Comparison of ENCODE assay signal across 23 mouse cellular contexts in the genomic region with DNA sequence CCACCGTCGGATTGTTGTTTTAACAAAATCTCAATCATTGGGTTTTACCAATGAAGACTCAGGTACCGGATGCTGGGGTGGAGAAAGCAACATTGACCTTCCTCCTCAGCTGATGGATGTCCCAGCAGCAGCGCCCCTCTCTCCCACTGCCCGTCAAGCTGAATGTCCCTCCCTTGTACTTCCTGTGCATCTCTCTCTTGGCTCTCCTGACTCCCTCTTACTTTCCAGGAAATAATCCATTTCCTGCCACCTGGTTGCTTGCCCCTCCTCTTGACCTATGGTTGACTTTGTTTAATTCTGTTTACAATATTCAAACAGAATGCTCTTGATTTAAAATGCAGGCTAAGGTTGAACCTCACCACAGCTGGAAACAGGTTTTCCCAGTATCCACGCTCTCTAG. TPM values are rescaled to one million over a fixed set of nuclear protein-coding genes. Genes with fewer than 3 reads are reported as not detected.
DNase-seq lines count a peak whose midpoint lies in the region; ATAC-seq and TF ChIP-seq lines count a peak whose summit lies in the region.
"Had no signal": no experiment of that assay in that cellular context is flagged by ENCODE, and none has a peak within 500 bp of the region (broad histone marks: within the 10 kb centered on the region; RNA-seq: fewer than 3 reads in every experiment).

No protein-coding gene starts in this region.

- no peak overlapping the region for H3K4me2 ChIP-seq in intestine, postnatal 0 days (replicated peaks; ENCODE audit: low read depth)
- H3K4me2 ChIP-seq in intestine, embryonic 15.5 days (replicated peaks), result no peak overlapping the region
- no peak overlapping the region for H3K4me2 ChIP-seq in midbrain, embryonic 11.5 days
- no peak overlapping the region for H3K4me2 ChIP-seq in midbrain, embryonic 13.5 days (replicated peaks)
- H3K4me2 ChIP-seq: embryonic facial prominence, embryonic 15.5 days; heart, embryonic 11.5 days; heart, embryonic 15.5 days; hindbrain, embryonic 13.5 days had no signal

- H3K9ac ChIP-seq in intestine, postnatal 0 days (ENCODE audit: low read depth, low read length), result no peak overlapping the region
- no peak overlapping the region for H3K9ac ChIP-seq in intestine, embryonic 15.5 days
- no peak overlapping the region for H3K9ac ChIP-seq in midbrain, embryonic 11.5 days (ENCODE audit: low read length)
- no peak overlapping the region for H3K9ac ChIP-seq in midbrain, embryonic 13.5 days (replicated peaks)
- H3K9ac ChIP-seq: embryonic facial prominence, embryonic 15.5 days; heart, embryonic 15.5 days; hindbrain, embryonic 13.5 days had no signal

- TF ChIP-seq POLR2A in lung, adult 2 months (IDR thresholded peaks at IDR 0.05; ENCODE audit: borderline replicate concordance, extremely low read depth, low read depth, low read length), result no peak

- WGBS in intestine, postnatal 0 days, result 64% methylated on average over 6 of the region's 6 CpGs
- 68% methylated on average over 6 of the region's 6 CpGs for WGBS in intestine, embryonic 15.5 days
- WGBS in midbrain, embryonic 11.5 days, result 76% methylated on average over 6 of the region's 6 CpGs
- WGBS in midbrain, embryonic 13.5 days, result 81% methylated on average over 6 of the region's 6 CpGs
- 57% methylated on average over 6 of the region's 6 CpGs for whole genome bisulfite sequencing in lung, adult 2 months

- no peaks in the 10 kb centered on the region for H3K9me3 ChIP-seq in intestine, postnatal 0 days (ENCODE audit: control insufficient read depth)
- H3K9me3 ChIP-seq in intestine, embryonic 15.5 days, result no peaks in the 10 kb centered on the region
- H3K9me3 ChIP-seq in midbrain, embryonic 11.5 days (ENCODE audit: control insufficient read depth, low read length), result no peaks in the 10 kb centered on the region
- no peaks in the 10 kb centered on the region for H3K9me3 ChIP-seq in midbrain, embryonic 13.5 days
- H3K9me3 ChIP-seq: embryonic facial prominence, embryonic 15.5 days; forebrain, embryonic 10.5 days; heart, embryonic 15.5 days; hindbrain, embryonic 13.5 days had no signal

- TF ChIP-seq CTCF in intestine, postnatal 0 days (IDR thresholded peaks at IDR 0.05; ENCODE audit: low read depth), result no peak
- TF ChIP-seq CTCF in lung, adult 2 months (IDR thresholded peaks at IDR 0.05; ENCODE audit: insufficient read depth, low read length), result no peak

- no peaks in the 10 kb centered on the region for H3K27me3 ChIP-seq in intestine, postnatal 0 days (replicated peaks; ENCODE audit: control insufficient read depth, insufficient read depth, low read length)
- H3K27me3 ChIP-seq in intestine, embryonic 15.5 days (replicated peaks), result no peaks in the 10 kb centered on the region
- no peaks in the 10 kb centered on the region for H3K27me3 ChIP-seq in midbrain, embryonic 11.5 days (ENCODE audit: control insufficient read depth, insufficient read depth, low read length)
- no peaks in the 10 kb centered on the region for H3K27me3 ChIP-seq in midbrain, embryonic 13.5 days
- H3K27me3 ChIP-seq: embryonic facial prominence, embryonic 15.5 days; heart, embryonic 15.5 days; hindbrain, embryonic 13.5 days had no signal

- H3K36me3 ChIP-seq in intestine, postnatal 0 days (ENCODE audit: control insufficient read depth, insufficient read depth), result peaks cover 45% of the 10 kb centered on the region
- H3K36me3 ChIP-seq in intestine, embryonic 15.5 days, result peaks cover 18% of the 10 kb centered on the region
- peaks cover 5% of the 10 kb centered on the region; the same call in 1 of the 2 replicates for H3K36me3 ChIP-seq in midbrain, embryonic 11.5 days (ENCODE audit: control insufficient read depth, insufficient read depth, low read length)
- peaks cover 75% of the 10 kb centered on the region for H3K36me3 ChIP-seq in midbrain, embryonic 13.5 days

- no peak overlapping the region for H3K4me3 ChIP-seq in intestine, postnatal 0 days (ENCODE audit: low read depth, low read length)
- H3K4me3 ChIP-seq in intestine, embryonic 15.5 days (replicated peaks), result no peak overlapping the region
- H3K4me3 ChIP-seq in midbrain, embryonic 11.5 days (ENCODE audit: low read depth, low read length), result no peak overlapping the region
- no peak overlapping the region for H3K4me3 ChIP-seq in midbrain, embryonic 13.5 days (replicated peaks)
- H3K4me3 ChIP-seq in lung, adult 2 months (replicated peaks; ENCODE audit: extremely low read depth, low read depth, low read length), result no peak overlapping the region
- H3K4me3 ChIP-seq: embryonic facial prominence, embryonic 15.5 days; erythroblast, embryonic 14.5 days; forebrain, embryonic 10.5 days; heart, adult 2 months; heart, embryonic 15.5 days; hindbrain, embryonic 13.5 days had no signal

- DNase-seq in midbrain, embryonic 11.5 days (ENCODE audit: low spot score, missing footprints), result peak; percentile 65
- DNase-seq in ZHBTc4 (ENCODE audit: low read depth, low spot score), result peak; percentile 56
- DNase-seq in lung, adult 2 months, result no peak
- no peak for DNase-seq in heart, adult 18-20 months
- DNase-seq: adrenal gland, adult 2 months; adrenal gland, postnatal 25 days; embryo, embryonic 11 days; heart, adult 2 months; heart, postnatal 14 days had no signal

- no peaks in the 10 kb centered on the region for H3K4me1 ChIP-seq in intestine, postnatal 0 days (replicated peaks; ENCODE audit: control insufficient read depth, insufficient read depth, low read length)
- peaks cover 11% of the 10 kb centered on the region; the same call in 1 of the 2 replicates for H3K4me1 ChIP-seq in intestine, embryonic 15.5 days (replicated peaks)
- H3K4me1 ChIP-seq in midbrain, embryonic 11.5 days (ENCODE audit: control insufficient read depth, insufficient read depth, low read length), result no peaks in the 10 kb centered on the region
- H3K4me1 ChIP-seq in midbrain, embryonic 13.5 days (replicated peaks), result peaks cover 9% of the 10 kb centered on the region
- H3K4me1 ChIP-seq in lung, adult 2 months (ENCODE audit: control insufficient read depth, insufficient read depth, low read length), result no peaks in the 10 kb centered on the region
- H3K4me1 ChIP-seq: forebrain, embryonic 10.5 days; heart, embryonic 15.5 days had no signal

- no peak for ATAC-seq in intestine, postnatal 0 days
- no peak for ATAC-seq in intestine, embryonic 15.5 days
- ATAC-seq in midbrain, embryonic 11.5 days (ENCODE audit: low FRiP score), result no peak
- no peak for ATAC-seq in midbrain, embryonic 13.5 days
- ATAC-seq: forebrain, embryonic 14.5 days had no signal

- H3K27ac ChIP-seq in intestine, postnatal 0 days (ENCODE audit: low read depth, low read length), result 0 out of 2 replicates have a peak overlapping the region, but pooled peaks have one; percentile 31
- no peak overlapping the region for H3K27ac ChIP-seq in intestine, embryonic 15.5 days
- no peak overlapping the region for H3K27ac ChIP-seq in midbrain, embryonic 11.5 days (ENCODE audit: low read depth, low read length)
- no peak overlapping the region for H3K27ac ChIP-seq in midbrain, embryonic 13.5 days
- H3K27ac ChIP-seq: embryonic facial prominence, embryonic 15.5 days; forebrain, embryonic 10.5 days; heart, adult 2 months; heart, embryonic 15.5 days; hindbrain, embryonic 13.5 days; hindbrain, postnatal 0 days had no signal

RNA-seq across cellular contexts. Expression of gene Prune1, which starts 8.3 kb away (rescaled TPM):
- 9.2 and 10.1 TPM in 2 replicates for polyA plus RNA-seq in intestine, postnatal 0 days (2015; fragmentation: Nextera tagmentation; extraction: Ambion mirVana)
- polyA plus RNA-seq in intestine, embryonic 15.5 days (2015; fragmentation: Nextera tagmentation; extraction: Ambion mirVana), result 15.5 and 15.7 TPM in 2 replicates
- 28.0 and 29.7 TPM in 2 replicates for polyA plus RNA-seq in midbrain, embryonic 11.5 days (2014; fragmentation: Nextera tagmentation; extraction: Ambion mirVana)
- 46.4 and 50.1 TPM in 2 replicates for polyA plus RNA-seq in midbrain, embryonic 13.5 days (2015; fragmentation: Nextera tagmentation; extraction: Ambion mirVana)
- polyA plus RNA-seq in lung, adult 2 months (2012; rRNA removed), result 13.4 and 24.2 TPM in 2 replicates
- 10 to 100 TPM; 25.5 to 25.6 TPM for total RNA-seq in heart, adult 18-20 months (2021)

RNA-seq across cellular contexts. Expression of gene Mindy1, which starts 9.0 kb away (rescaled TPM):
- polyA plus RNA-seq in intestine, postnatal 0 days (2015; fragmentation: Nextera tagmentation; extraction: Ambion mirVana), result 36.4 and 38.0 TPM in 2 replicates
- 36.1 and 38.4 TPM in 2 replicates for polyA plus RNA-seq in intestine, embryonic 15.5 days (2015; fragmentation: Nextera tagmentation; extraction: Ambion mirVana)
- polyA plus RNA-seq in midbrain, embryonic 11.5 days (2014; fragmentation: Nextera tagmentation; extraction: Ambion mirVana), result 38.8 and 43.3 TPM in 2 replicates
- polyA plus RNA-seq in midbrain, embryonic 13.5 days (2015; fragmentation: Nextera tagmentation; extraction: Ambion mirVana), result 47.5 and 50.5 TPM in 2 replicates
- polyA plus RNA-seq in lung, adult 2 months (2012; rRNA removed), result 89.1 and 95.2 TPM in 2 replicates
- 10 to 100 TPM; 19.1 to 23.2 TPM for total RNA-seq in heart, adult 18-20 months (2021)

RNA-seq across cellular contexts. Expression of gene Anxa9, which starts 16.8 kb away (rescaled TPM):
- 2.0 and 2.3 TPM in 2 replicates for polyA plus RNA-seq in intestine, postnatal 0 days (2015; fragmentation: Nextera tagmentation; extraction: Ambion mirVana)
- polyA plus RNA-seq in intestine, embryonic 15.5 days (2015; fragmentation: Nextera tagmentation; extraction: Ambion mirVana), result 1.4 and 1.6 TPM in 2 replicates
- polyA plus RNA-seq in midbrain, embryonic 11.5 days (2014; fragmentation: Nextera tagmentation; extraction: Ambion mirVana), result 0.87 and 1.3 TPM in 2 replicates
- 0.58 and 0.63 TPM in 2 replicates for polyA plus RNA-seq in midbrain, embryonic 13.5 days (2015; fragmentation: Nextera tagmentation; extraction: Ambion mirVana)
- 4.7 and 16.7 TPM in 2 replicates for polyA plus RNA-seq in lung, adult 2 months (2012; rRNA removed)
- under 1 TPM; 0.59 to 0.65 TPM for total RNA-seq in heart, adult 18-20 months (2021)
- total RNA-seq: gastrocnemius, adult 8-10 months had no signal

RNA-seq across cellular contexts. Expression of gene Cers2, which starts 24.4 kb away (rescaled TPM):
- 109 and 120 TPM in 2 replicates for polyA plus RNA-seq in intestine, postnatal 0 days (2015; fragmentation: Nextera tagmentation; extraction: Ambion mirVana)
- 146 and 148 TPM in 2 replicates for polyA plus RNA-seq in intestine, embryonic 15.5 days (2015; fragmentation: Nextera tagmentation; extraction: Ambion mirVana)
- 94.1 and 97.1 TPM in 2 replicates for polyA plus RNA-seq in midbrain, embryonic 11.5 days (2014; fragmentation: Nextera tagmentation; extraction: Ambion mirVana)
- polyA plus RNA-seq in midbrain, embryonic 13.5 days (2015; fragmentation: Nextera tagmentation; extraction: Ambion mirVana), result 91.3 and 93.8 TPM in 2 replicates
- 158 and 181 TPM in 2 replicates for polyA plus RNA-seq in lung, adult 2 months (2012; rRNA removed)
- total RNA-seq in heart, adult 18-20 months (2021), result 10 to 100 TPM; 30.3 to 32.4 TPM

RNA-seq across cellular contexts. Expression of gene Bnipl, which starts 39.2 kb away (rescaled TPM):
- polyA plus RNA-seq in intestine, postnatal 0 days (2015; fragmentation: Nextera tagmentation; extraction: Ambion mirVana), result not detected in 2 replicates
- 0.36 and 0.56 TPM in 2 replicates for polyA plus RNA-seq in intestine, embryonic 15.5 days (2015; fragmentation: Nextera tagmentation; extraction: Ambion mirVana)
- 0.20 TPM in 1 of 2 replicates, not detected in the other for polyA plus RNA-seq in midbrain, embryonic 11.5 days (2014; fragmentation: Nextera tagmentation; extraction: Ambion mirVana)
- 0.17 TPM in 1 of 2 replicates, not detected in the other for polyA plus RNA-seq in midbrain, embryonic 13.5 days (2015; fragmentation: Nextera tagmentation; extraction: Ambion mirVana)
- polyA plus RNA-seq in lung, adult 2 months (2012; rRNA removed), result 4.2 and 13.3 TPM in 2 replicates
- not detected for total RNA-seq in heart, adult 18-20 months (2021)
- total RNA-seq: adrenal gland, adult 2 months; common myeloid progenitor, adult 5-6 weeks; gastrocnemius, adult 8-10 months; heart, adult 2 months; hematopoietic stem cell, adult 5-6 weeks; hindbrain, postnatal 0 days had no signal
- polyA plus RNA-seq: adrenal gland, adult 2 months; erythroblast, embryonic 14.5 days; forebrain, embryonic 14.5 days; heart, embryonic 11.5 days; hindbrain, postnatal 0 days had no signal

Comparison
In these comparisons a context has a peak if more than half of its experiments do, and no peak if none do; other contexts are left out.
1. DNase-seq: peak in midbrain, embryonic 11.5 days (single experiment) and ZHBTc4 (single experiment); none in lung, adult 2 months (single experiment) and heart, adult 18-20 months (0 of 2).